ENCODE assay signal across 8 mouse cellular contexts in genomic region chr10:114802161-114802651, GRCm38 (mm10). TPM values are rescaled to one million over a fixed set of nuclear protein-coding genes. Genes with fewer than 3 reads are reported as not detected.
DNase-seq lines count a peak whose midpoint lies in the region; ATAC-seq and TF ChIP-seq lines count a peak whose summit lies in the region.

Gene Trhde, minus strand, starts transcription at chr10:114802307.

- peak; percentile 44 for ATAC-seq in neural tube, embryonic 13.5 days (ENCODE audit: low read depth)
- no peak for ATAC-seq in megakaryocyte, adult 5-6 weeks (ENCODE audit: poor library complexity, severe bottlenecking)

- TF ChIP-seq CTCF in gastrocnemius, adult 2 months (IDR thresholded peaks at IDR 0.05), result no peak

- no peaks in the 10 kb centered on the region for H3K36me3 ChIP-seq in neural tube, embryonic 13.5 days

- peaks cover 63% of the 10 kb centered on the region for H3K27me3 ChIP-seq in neural tube, embryonic 13.5 days

- H3K9me3 ChIP-seq in neural tube, embryonic 13.5 days, result no peaks in the 10 kb centered on the region

- no peak for DNase-seq in gastrocnemius, adult 2 months
- no peak for DNase-seq in gastrocnemius, postnatal 25 days
- peak; percentile 32 for DNase-seq in embryo, embryonic 10 days (ENCODE audit: low spot score)
- DNase-seq in heart, postnatal 4 days, result peak; percentile 5
- DNase-seq in left cerebral cortex, postnatal 36 days (ENCODE audit: low spot score in 2 of 2), result no peak
- DNase-seq in natural killer cell, adult 2 months (ENCODE audit: low spot score in 2 of 2), result no peak

- peak within 1 kb of the TSS; percentile 75 for H3K9ac ChIP-seq in neural tube, embryonic 13.5 days

- peaks cover 23% of the 10 kb centered on the region for H3K4me1 ChIP-seq in neural tube, embryonic 13.5 days (replicated peaks)

- no peak within 1 kb of the TSS; the same call in 1 of the 2 replicates for H3K27ac ChIP-seq in gastrocnemius, adult 2 months
- peak within 1 kb of the TSS; percentile 65 for H3K27ac ChIP-seq in neural tube, embryonic 13.5 days (replicated peaks)

- intact Hi-C loops in gastrocnemius, adult 2 months (cut with DNase I), result no loop called here
- intact Hi-C loops in left cerebral cortex, postnatal 36 days (cut with DNase I), result no loop called here

- peak within 1 kb of the TSS; percentile 73 for H3K4me3 ChIP-seq in gastrocnemius, adult 2 months
- peak within 1 kb of the TSS; percentile 70 for H3K4me3 ChIP-seq in neural tube, embryonic 13.5 days

- WGBS in neural tube, embryonic 13.5 days, result 1% methylated on average over 30 of the region's 30 CpGs

- peak within 1 kb of the TSS; percentile 91 for H3K4me2 ChIP-seq in neural tube, embryonic 13.5 days

RNA-seq across cellular contexts. Expression of gene Trhde, which starts in this region (rescaled TPM):
- under 1 TPM; 0.26 to 0.42 TPM for total RNA-seq in gastrocnemius, adult 2 months (2021)
- under 1 TPM; 0.28 to 0.59 TPM for total RNA-seq in gastrocnemius, postnatal 25 days (2021)
- total RNA-seq in heart, postnatal 4 days (2021), result under 1 TPM; 0.05 to 0.09 TPM
- 10 to 100 TPM; 31.5 to 37.7 TPM for total RNA-seq in left cerebral cortex, postnatal 36 days (2021)
- 4.4 and 4.5 TPM in 2 replicates for polyA plus RNA-seq in neural tube, embryonic 13.5 days (2015; fragmentation: Nextera tagmentation; extraction: Ambion mirVana)
- total RNA-seq in megakaryocyte, adult 5-6 weeks (2015), result not detected in 2 replicates
- not detected in 2 replicates for total RNA-seq in megakaryocyte, adult 5-6 weeks (2017)

Comparison
In these comparisons a context has a peak if more than half of its experiments do, and no peak if none do; other contexts are left out.
1. RNA of gene Trhde (total RNA-seq): 31.5 to 37.7 TPM in left cerebral cortex, postnatal 36 days; 0.28 to 0.59 TPM in gastrocnemius, postnatal 25 days, 0.26 to 0.42 TPM in gastrocnemius, adult 2 months, 0.05 to 0.09 TPM in heart, postnatal 4 days and not detected in megakaryocyte, adult 5-6 weeks; every median in the first group is over 10 times any median in the second.
2. Peak in DNase-seq in heart, postnatal 4 days; RNA of the gene not detected or under 1 TPM.